Mouse (Mus musculus) brain, embryonic 14.5 days (tissue): Measurements from ENCODE around the gene Gm20431. TPM values are rescaled to one million over a fixed set of nuclear protein-coding genes. Genes with fewer than 3 reads are reported as not detected.

ENCODE experiments used
- DNase-seq: peaks from one replicate; pipeline ENCODE4 v3.0.0-alpha.2; 2011; ENCODE audit warnings: low read depth
- CTCF ChIP-seq: fragments of 200-500 bp; IDR thresholded peaks from 2 replicates; pipeline ENCODE4 v1.5.1; 2012; ENCODE audit warnings: inconsistent platforms, mild to moderate bottlenecking, moderate library complexity, borderline replicate concordance; ENCODE audit not compliant: insufficient read depth, insufficient read length; ENCODE audit errors: extremely low read depth
- POLR2A ChIP-seq: fragments of 200-500 bp; IDR thresholded peaks from 2 replicates; pipeline ENCODE4 v1.6.1; 2012; ENCODE audit warnings: mild to moderate bottlenecking, inconsistent platforms, borderline replicate concordance; ENCODE audit not compliant: poor library complexity, insufficient read depth, insufficient read length, severe bottlenecking; ENCODE audit errors: extremely low read depth
- polyA plus RNA-seq: library from polyadenylated mRNA; depleted of rRNA; stranded (reverse); fragments of >200 nt; gene quantifications from 2 replicates; pipeline ENCODE4 v1.2.3, GENCODE M21; 2012

The Gm20431 gene
- polyA plus RNA-seq, 1 experiment: 3.5 TPM

GRCm38 (mm10) chr2:167688126-167688497, 26.8 kb upstream of the Gm20431 start:
- TF ChIP-seq POLR2A (no peak), CTCF (no peak)
- no peak for DNase-seq

- no peak for DNase-seq
- TF ChIP-seq CTCF (no peak), POLR2A (no peak)
Observed at GRCm38 (mm10) chr2:167687651-167688101, 26.4 kb upstream of the Gm20431 start.

GRCm38 (mm10) chr2:167687250-167687586, 25.9 kb upstream of the Gm20431 start:
- DNase-seq: no peak
- TF ChIP-seq CTCF (no peak), POLR2A (no peak)

GRCm38 (mm10) chr2:167686382-167687249, 25.3 kb upstream of the Gm20431 start:
- no peak for DNase-seq
- TF ChIP-seq POLR2A: no peak
- no peak for TF ChIP-seq CTCF

GRCm38 (mm10) chr2:167685865-167686264, 24.6 kb upstream of the Gm20431 start:
- TF ChIP-seq POLR2A (no peak), CTCF (no peak)
- DNase-seq: no peak

- TF ChIP-seq CTCF: peak; percentile 99
- no peak for TF ChIP-seq POLR2A
- peak; percentile 95 for DNase-seq
Observed at GRCm38 (mm10) chr2:167685137-167685536, 23.8 kb upstream of the Gm20431 start.

- no peak for DNase-seq
- TF ChIP-seq POLR2A (no peak), CTCF (no peak)
Observed at GRCm38 (mm10) chr2:167683721-167684120, 22.4 kb upstream of the Gm20431 start.

GRCm38 (mm10) chr2:167680657-167681056, 19.4 kb upstream of the Gm20431 start:
- TF ChIP-seq CTCF (peak; percentile 59; the same call in 1 of the 2 replicates), POLR2A (no peak)

GRCm38 (mm10) chr2:167679902-167680430, 18.7 kb upstream of the Gm20431 start:
- TF ChIP-seq CTCF (peak; percentile 93), POLR2A (no peak)
- DNase-seq: peak; percentile 75

More at GRCm38 (mm10) chr2:167680657-167681056, 19.4 kb upstream of the Gm20431 start:
- DNase-seq: peak; percentile 57

GRCm38 (mm10) chr2:167678600-167678999, 17.3 kb upstream of the Gm20431 start:
- no peak for DNase-seq
- TF ChIP-seq POLR2A: no peak
- TF ChIP-seq CTCF: peak; percentile 51; the same call in 1 of the 2 replicates

- peak; percentile 46 for DNase-seq
- peak; percentile 61; the same call in 1 of the 2 replicates for TF ChIP-seq CTCF
- TF ChIP-seq POLR2A: no peak
Observed at GRCm38 (mm10) chr2:167675120-167675909, 14.0 kb upstream of the Gm20431 start.

GRCm38 (mm10) chr2:167672212-167672685, 11.0 kb upstream of the Gm20431 start:
- DNase-seq: peak; percentile 74
- TF ChIP-seq POLR2A: no peak
- no peak for TF ChIP-seq CTCF
